Mouse (Mus musculus) sigmoid colon, adult 10 weeks (tissue): ENCODE measurements around the gene Xlr3b. TPM values are rescaled to one million over a fixed set of nuclear protein-coding genes. Genes with fewer than 3 reads are reported as not detected.

Source experiments
- polyA plus RNA-seq: library from polyadenylated mRNA; stranded (reverse); fragments of 350-450 nt; fragmentation: Illumina TruSeq; extraction: RNeasy Lipid Tissue Mini Kit (QIAGEN cat#74804); gene quantifications from one replicate; pipeline ENCODE4 v1.2.3, GENCODE M21; 2014; ENCODE audit warnings: low read depth, low replicate concordance

The Xlr3b gene
- polyA plus RNA-seq, result 9.8 TPM

GRCm38 (mm10) chrX:73191934-73192333 lies at the start of gene Xlr3b:
Gene Xlr3b (plus strand): TSS chrX:73192207.

GRCm38 (mm10) chrX:73148496-73148895 lies 43.5 kb upstream of the Xlr3b start, which contains the start of gene Xlr5b:
Gene Xlr5b (plus strand): TSS chrX:73148796.

GRCm38 (mm10) chrX:73149350-73149749 lies 42.7 kb upstream of the Xlr3b start, which contains the start of gene DXBay18:
Gene DXBay18 (minus strand): TSS chrX:73149450.

GRCm38 (mm10) chrX:73176889-73177288 lies 15.1 kb upstream of the Xlr3b start, which contains the start of gene Spin2d:
Gene Spin2d (minus strand): TSS chrX:73176989.

GRCm38 (mm10) chrX:73213819-73214564 lies 22.0 kb downstream of the Xlr3b start, which contains the start of gene Xlr4b:
Gene Xlr4b (plus strand): TSS chrX:73214333.

GRCm38 (mm10) chrX:73227914-73228605 lies 36.1 kb downstream of the Xlr3b start, which contains the start of gene F8a:
Gene F8a (plus strand): TSS chrX:73228291.

GRCm38 (mm10) chrX:73242821-73243325 lies 50.9 kb downstream of the Xlr3b start, which contains the start of gene Xlr4c:
Gene Xlr4c (minus strand): TSS chrX:73243130.

Other genes with a start within 250 kb of the Xlr3b start
- 2.4 TPM for gene Zfp185, start 204.9 kb upstream of the Xlr3b start, polyA plus RNA-seq
- gene Pnma5, start 155.1 kb upstream of the Xlr3b start, polyA plus RNA-seq, result not detected
- not detected for gene Pnma3, start 127.4 kb upstream of the Xlr3b start, polyA plus RNA-seq
- 6.8 TPM for gene Xlr4a, start 109.7 kb upstream of the Xlr3b start, polyA plus RNA-seq
- gene Xlr3a, start 95.1 kb upstream of the Xlr3b start, polyA plus RNA-seq, result 36.3 TPM
- gene Gm14685, start 75.2 kb upstream of the Xlr3b start, polyA plus RNA-seq, result not detected
- not detected for gene Xlr5b, start 43.4 kb upstream of the Xlr3b start, polyA plus RNA-seq
- not detected for gene DXBay18, start 42.8 kb upstream of the Xlr3b start, polyA plus RNA-seq
- gene Spin2d, start 15.2 kb upstream of the Xlr3b start, polyA plus RNA-seq, result not detected
- 12.9 TPM for gene Xlr4b, start 22.1 kb downstream of the Xlr3b start, polyA plus RNA-seq
- gene F8a, start 36.1 kb downstream of the Xlr3b start, polyA plus RNA-seq, result 10.1 TPM
- 5.4 TPM for gene Xlr4c, start 50.9 kb downstream of the Xlr3b start, polyA plus RNA-seq
- not detected for gene Xlr3c, start 73.2 kb downstream of the Xlr3b start, polyA plus RNA-seq
- not detected for gene Xlr5a, start 100.8 kb downstream of the Xlr3b start, polyA plus RNA-seq
- gene Xlr5c, start 100.8 kb downstream of the Xlr3b start, polyA plus RNA-seq, result not detected
- gene Gm45015, start 144.6 kb downstream of the Xlr3b start, polyA plus RNA-seq, result not detected
- 18.5 TPM for gene Zfp275, start 150.4 kb downstream of the Xlr3b start, polyA plus RNA-seq
- not detected for gene Gm18336, start 206.5 kb downstream of the Xlr3b start, polyA plus RNA-seq
- 0.25 TPM for gene Zfp92, start 218.9 kb downstream of the Xlr3b start, polyA plus RNA-seq
- not detected for gene Trex2, start 243.1 kb downstream of the Xlr3b start, polyA plus RNA-seq